Mouse (Mus musculus) intestine, embryonic 14.5 days (tissue): ENCODE measurements at regions not wholly inside any gene's neighbourhood (a gene's known extent, or its start where the extent isn't known, plus 50 kb on each side); places are given as distances from the start of the nearest gene placed in this dataset.

Experiments used
- ATAC-seq: fragments of 200-750 bp; cut with Nextera tagmentation; replicated peaks from 2 replicates; pipeline ENCODE4 v1.8.0; 2017; ENCODE audit warnings: low read depth, moderate number of reproducible peaks, moderate TSS enrichment, moderate library complexity; ENCODE audit not compliant: low FRiP score, low TSS enrichment
- DNase-seq: peaks from one replicate; pipeline ENCODE4 v3.0.0-alpha.2; 2018; ENCODE audit warnings: low spot score
- H3K27ac ChIP-seq: fragments of 300-500 bp; sonication (generic); 2 replicates; pipeline ENCODE4 v1.5.1; 2014; ENCODE audit warnings: low read depth, mild to moderate bottlenecking, control low read depth
- H3K27me3 ChIP-seq: fragments of 300-500 bp; sonication (generic); replicated peaks from 2 replicates; pipeline ENCODE4 v1.6.1; 2014; ENCODE audit warnings: low read length, control low read depth; ENCODE audit not compliant: control insufficient read depth, insufficient read depth
- H3K36me3 ChIP-seq: fragments of 300-500 bp; sonication (generic); 2 replicates; pipeline ENCODE4 v1.6.1; 2014; ENCODE audit warnings: low read length, control low read depth; ENCODE audit not compliant: control insufficient read depth, insufficient read depth
- H3K4me1 ChIP-seq: fragments of 300-500 bp; sonication (generic); replicated peaks from 2 replicates; pipeline ENCODE4 v1.6.1; 2014; ENCODE audit warnings: low read length, control low read depth, mixed read lengths; ENCODE audit not compliant: control insufficient read depth, insufficient read depth
- H3K4me2 ChIP-seq: fragments of 300-500 bp; sonication (generic); 2 replicates; pipeline ENCODE4 v1.6.1; 2014; ENCODE audit warnings: low read length
- H3K4me3 ChIP-seq: fragments of 300-500 bp; sonication (generic); 2 replicates; pipeline ENCODE4 v1.5.1; 2014; ENCODE audit warnings: low read depth, low read length, control low read depth, mixed read lengths
- H3K9ac ChIP-seq: fragments of 300-500 bp; sonication (generic); 2 replicates; pipeline ENCODE4 v1.6.1; 2014; ENCODE audit warnings: mild to moderate bottlenecking, low read length
- H3K9me3 ChIP-seq: fragments of 300-500 bp; sonication (generic); 2 replicates; pipeline ENCODE4 v1.6.1; 2016; ENCODE audit warnings: low read length, control low read depth; ENCODE audit not compliant: control insufficient read depth
- WGBS: fragments of 180-500 bp; shearing (Covaris S2); extraction: QIAGEN DNeasy Blood & Tissue Kit; methylation state at CpG from one replicate; pipeline ENCODE4 v1.1.7; 2014; 5-methylcytosine and 5-hydroxymethylcytosine counted together

GRCm38 (mm10) chr12:15222497-15223170 is 594.1 kb downstream of the Trib2 start:
- H3K27me3 ChIP-seq = no peaks in the 10 kb centered on the region
- ATAC-seq (no peak), DNase-seq (no peak)
- H3K9ac ChIP-seq = no peak overlapping the region
- H3K4me2 ChIP-seq = no peak overlapping the region
- H3K4me1 ChIP-seq = no peaks in the 10 kb centered on the region
- no peaks in the 10 kb centered on the region for H3K36me3 ChIP-seq
- 77% methylated on average over 5 of the region's 5 CpGs for WGBS
- no peaks in the 10 kb centered on the region for H3K9me3 ChIP-seq
- no peak overlapping the region for H3K27ac ChIP-seq
- H3K4me3 ChIP-seq = no peak overlapping the region

GRCm38 (mm10) chr12:15218504-15218903 is 598.2 kb downstream of the Trib2 start:
- no peak overlapping the region for H3K4me2 ChIP-seq
- no peak overlapping the region for H3K9ac ChIP-seq
- ATAC-seq (no peak), DNase-seq (no peak)
- no peak overlapping the region for H3K4me3 ChIP-seq
- H3K9me3 ChIP-seq = no peaks in the 10 kb centered on the region
- H3K36me3 ChIP-seq = no peaks in the 10 kb centered on the region
- H3K27ac ChIP-seq = no peak overlapping the region
- no peaks in the 10 kb centered on the region for H3K27me3 ChIP-seq
- 76% methylated on average over 8 of the region's 8 CpGs for WGBS
- no peaks in the 10 kb centered on the region for H3K4me1 ChIP-seq

GRCm38 (mm10) chr12:15216180-15216579 is 600.5 kb downstream of the Trib2 start:
- H3K4me1 ChIP-seq = no peaks in the 10 kb centered on the region
- H3K4me3 ChIP-seq = no peak overlapping the region
- H3K9ac ChIP-seq = no peak overlapping the region
- H3K27me3 ChIP-seq = no peaks in the 10 kb centered on the region
- no peaks in the 10 kb centered on the region for H3K36me3 ChIP-seq
- WGBS = 80% methylated on average over 3 of the region's 3 CpGs
- ATAC-seq = no peak
- no peak overlapping the region for H3K27ac ChIP-seq
- H3K9me3 ChIP-seq = no peaks in the 10 kb centered on the region
- DNase-seq = no peak
- H3K4me2 ChIP-seq = no peak overlapping the region

- no peaks in the 10 kb centered on the region for H3K4me1 ChIP-seq
- H3K27ac ChIP-seq = no peak overlapping the region
- H3K36me3 ChIP-seq = no peaks in the 10 kb centered on the region
- no peak overlapping the region for H3K4me3 ChIP-seq
- no peak overlapping the region for H3K9ac ChIP-seq
- H3K27me3 ChIP-seq = no peaks in the 10 kb centered on the region
- no peak for ATAC-seq
- WGBS = 39% methylated on average over 6 of the region's 6 CpGs
- H3K9me3 ChIP-seq = no peaks in the 10 kb centered on the region
- H3K4me2 ChIP-seq = no peak overlapping the region
- no peak for DNase-seq
These were observed 642.2 kb downstream of the Trib2 start for GRCm38 (mm10) chr12:15174411-15175041.

- Histone ChIP-seq H3K27me3 (no peaks in the 10 kb centered on the region), H3K4me2 (no peak overlapping the region), H3K9me3 (no peaks in the 10 kb centered on the region), H3K36me3 (no peaks in the 10 kb centered on the region), H3K4me3 (no peak overlapping the region), H3K27ac (no peak overlapping the region), H3K4me1 (no peaks in the 10 kb centered on the region), H3K9ac (no peak overlapping the region)
- ATAC-seq = no peak
- 83% methylated on average over 5 of the region's 5 CpGs for WGBS
- no peak for DNase-seq
These were observed 654.1 kb downstream of the Trib2 start for GRCm38 (mm10) chr12:15162605-15163004.

GRCm38 (mm10) chr12:15161864-15162263 is 654.9 kb downstream of the Trib2 start:
- no peaks in the 10 kb centered on the region for H3K36me3 ChIP-seq
- WGBS = 74% methylated on average over 3 of the region's 3 CpGs
- no peaks in the 10 kb centered on the region for H3K27me3 ChIP-seq
- no peak overlapping the region for H3K4me2 ChIP-seq
- H3K9me3 ChIP-seq = no peaks in the 10 kb centered on the region
- H3K4me1 ChIP-seq = no peaks in the 10 kb centered on the region
- H3K27ac ChIP-seq = no peak overlapping the region
- DNase-seq = no peak
- ATAC-seq = no peak
- H3K4me3 ChIP-seq = no peak overlapping the region
- no peak overlapping the region for H3K9ac ChIP-seq

GRCm38 (mm10) chr12:15160478-15160998 is 656.2 kb downstream of the Trib2 start:
- Histone ChIP-seq H3K36me3 (no peaks in the 10 kb centered on the region), H3K9me3 (no peaks in the 10 kb centered on the region), H3K4me1 (no peaks in the 10 kb centered on the region), H3K4me3 (no peak overlapping the region), H3K27ac (no peak overlapping the region), H3K4me2 (no peak overlapping the region), H3K9ac (no peak overlapping the region), H3K27me3 (no peaks in the 10 kb centered on the region)
- no peak for DNase-seq
- no peak for ATAC-seq
- WGBS = 81% methylated on average over 2 of the region's 2 CpGs

GRCm38 (mm10) chr12:15146398-15146797 is 670.3 kb downstream of the Trib2 start:
- Histone ChIP-seq H3K4me1 (no peaks in the 10 kb centered on the region), H3K4me3 (no peak overlapping the region), H3K4me2 (no peak overlapping the region), H3K27ac (no peak overlapping the region), H3K9me3 (no peaks in the 10 kb centered on the region), H3K36me3 (no peaks in the 10 kb centered on the region), H3K27me3 (no peaks in the 10 kb centered on the region), H3K9ac (no peak overlapping the region)
- ATAC-seq (no peak), DNase-seq (no peak)
- 75% methylated on average over 2 of the region's 2 CpGs for WGBS

GRCm38 (mm10) chr12:15137039-15137438 is 679.7 kb downstream of the Trib2 start:
- H3K36me3 ChIP-seq = no peaks in the 10 kb centered on the region
- WGBS = 39% methylated on average over 5 of the region's 5 CpGs
- DNase-seq (no peak), ATAC-seq (no peak)
- H3K27ac ChIP-seq = no peak overlapping the region
- no peaks in the 10 kb centered on the region for H3K9me3 ChIP-seq
- no peak overlapping the region for H3K9ac ChIP-seq
- no peaks in the 10 kb centered on the region for H3K27me3 ChIP-seq
- no peaks in the 10 kb centered on the region for H3K4me1 ChIP-seq
- H3K4me3 ChIP-seq = no peak overlapping the region
- H3K4me2 ChIP-seq = no peak overlapping the region
